Mouse (Mus musculus): ENCODE measurements around the gene Gatad2b.

The Gatad2b gene

GRCm38 (mm10) chr3:90384851-90385375 is 91.9 kb downstream of the Gatad2b start:
- DNase-seq = no peak

- DNase-seq = no peak
Observed at GRCm38 (mm10) chr3:90386817-90387216, 93.8 kb downstream of the Gatad2b start.

GRCm38 (mm10) chr3:90387483-90387882 is 94.5 kb downstream of the Gatad2b start:
- DNase-seq = no peak

GRCm38 (mm10) chr3:90388192-90388591 is 95.2 kb downstream of the Gatad2b start:
- no peak for DNase-seq

GRCm38 (mm10) chr3:90388726-90389510 is 95.9 kb downstream of the Gatad2b start:
- DNase-seq = peak in 1 of 2 experiments; percentile 23

GRCm38 (mm10) chr3:90389511-90390490 is 96.8 kb downstream of the Gatad2b start, which contains the start of gene Slc27a3:
TSS of gene Slc27a3 (minus strand) at chr3:90389938.
- peak; percentile 32 to 35 for DNase-seq

- DNase-seq = no peak
Observed at GRCm38 (mm10) chr3:90391004-90391403, 98.0 kb downstream of the Gatad2b start.

- no peak for DNase-seq
Observed at GRCm38 (mm10) chr3:90391941-90392340, 99.0 kb downstream of the Gatad2b start.

GRCm38 (mm10) chr3:90392661-90393060 is 99.7 kb downstream of the Gatad2b start:
- no peak for DNase-seq

GRCm38 (mm10) chr3:90395629-90396028 is 102.7 kb downstream of the Gatad2b start:
- DNase-seq = no peak

GRCm38 (mm10) chr3:90400993-90401392 is 108.0 kb downstream of the Gatad2b start:
- no peak for DNase-seq

GRCm38 (mm10) chr3:90404121-90404520 is 111.1 kb downstream of the Gatad2b start:
- DNase-seq = no peak

GRCm38 (mm10) chr3:90404609-90405008 is 111.6 kb downstream of the Gatad2b start:
- DNase-seq = no peak

GRCm38 (mm10) chr3:90406414-90406813 is 113.4 kb downstream of the Gatad2b start:
- no peak for DNase-seq

- no peak for DNase-seq
Observed at GRCm38 (mm10) chr3:90408721-90409120, 115.7 kb downstream of the Gatad2b start.

- peak; percentile 73 to 76 for DNase-seq
Observed at GRCm38 (mm10) chr3:90412312-90413010, 119.5 kb downstream of the Gatad2b start.

- no peak for DNase-seq
Observed at GRCm38 (mm10) chr3:90413011-90413396, 120.0 kb downstream of the Gatad2b start.
